35 mouse cellular contexts compared by ENCODE assay signal in genomic region chr8:127261051-127261450, GRCm38 (mm10).
"Had no signal": no experiment of that assay in that cellular context is flagged by ENCODE, and none has a peak within 500 bp of the region (broad histone marks: within the 10 kb centered on the region; RNA-seq: fewer than 3 reads in every experiment).

No protein-coding gene starts in this region.

- H3K4me2 ChIP-seq: heart, embryonic 11.5 days; heart, embryonic 12.5 days; heart, embryonic 13.5 days; heart, embryonic 15.5 days; hindbrain, embryonic 12.5 days; hindbrain, embryonic 13.5 days; hindbrain, embryonic 14.5 days; hindbrain, embryonic 15.5 days; intestine, embryonic 15.5 days; kidney, embryonic 15.5 days had no signal

- ATAC-seq: hindbrain, embryonic 16.5 days; hindbrain, postnatal 0 days; inflammation-experienced regulatory T-cells, adult 6 months; intestine, embryonic 15.5 days; intestine, embryonic 16.5 days; intestine, postnatal 0 days had no signal

- DNase-seq: heart, postnatal 10 days; heart, postnatal 14 days; heart, postnatal 36 days; heart, postnatal 4 days; kidney, adult 11 months; kidney, adult 18-20 months; kidney, adult 2 months; kidney, adult 8-10 months; kidney, adult 9 months; kidney, postnatal 10 days; kidney, postnatal 14 days; kidney, postnatal 25 days; kidney, postnatal 36 days; kidney, postnatal 4 days; layer of hippocampus, adult 9-11 months; layer of hippocampus, postnatal 36 days had no signal

- H3K27me3 ChIP-seq: heart, embryonic 12.5 days; heart, embryonic 13.5 days; heart, embryonic 15.5 days; hindbrain, embryonic 12.5 days; hindbrain, embryonic 13.5 days; hindbrain, embryonic 15.5 days; intestine, embryonic 15.5 days; kidney, embryonic 15.5 days had no signal

- H3K4me1 ChIP-seq: intestine, embryonic 15.5 days had no signal

- H3K9me3 ChIP-seq: heart, embryonic 10.5 days; heart, embryonic 15.5 days; hindbrain, embryonic 12.5 days; hindbrain, embryonic 15.5 days; intestine, embryonic 15.5 days; kidney, embryonic 15.5 days had no signal

- H3K4me3 ChIP-seq: heart, embryonic 10.5 days; heart, embryonic 12.5 days; heart, embryonic 13.5 days; heart, embryonic 15.5 days; hindbrain, embryonic 10.5 days; hindbrain, embryonic 12.5 days; hindbrain, embryonic 13.5 days; hindbrain, embryonic 15.5 days; intestine, embryonic 15.5 days; kidney, embryonic 15.5 days; layer of hippocampus, adult 2 months had no signal

- H3K9ac ChIP-seq: heart, embryonic 12.5 days; heart, embryonic 13.5 days; heart, embryonic 15.5 days; hindbrain, embryonic 12.5 days; hindbrain, embryonic 13.5 days; hindbrain, embryonic 14.5 days; hindbrain, embryonic 15.5 days; intestine, embryonic 15.5 days; kidney, embryonic 15.5 days had no signal

- H3K36me3 ChIP-seq: heart, embryonic 10.5 days; heart, embryonic 12.5 days; heart, embryonic 13.5 days; heart, embryonic 15.5 days; hindbrain, embryonic 12.5 days; hindbrain, embryonic 13.5 days; hindbrain, embryonic 15.5 days; intestine, embryonic 15.5 days; kidney, embryonic 15.5 days had no signal

- H3K27ac ChIP-seq: heart, embryonic 10.5 days; heart, embryonic 13.5 days; heart, embryonic 15.5 days; hindbrain, embryonic 10.5 days; hindbrain, embryonic 12.5 days; hindbrain, embryonic 13.5 days; hindbrain, embryonic 14.5 days; hindbrain, embryonic 15.5 days; hindbrain, postnatal 0 days; intestine, embryonic 15.5 days; kidney, embryonic 15.5 days; kidney, postnatal 0 days; layer of hippocampus, adult 2 months had no signal
